Mouse (Mus musculus) heart, postnatal 0 days (tissue): Measurements from ENCODE around the gene Pde2a. TPM values are rescaled to one million over a fixed set of nuclear protein-coding genes. Genes with fewer than 3 reads are reported as not detected.

Experiments used
- ATAC-seq: fragments of 200-750 bp; cut with Nextera tagmentation; 2 replicates; pipeline ENCODE4 v1.8.0; 2017; ENCODE audit warnings: low read depth, moderate number of reproducible peaks, moderate library complexity; ENCODE audit not compliant: insufficient read depth
- DNase-seq: peaks from one replicate; pipeline ENCODE4 v3.0.0-alpha.2; 2016; ENCODE audit warnings: low spot score
- H3K27ac ChIP-seq: fragments of 300-500 bp; sonication (generic); 2 replicates; pipeline ENCODE4 v1.5.1; 2014; ENCODE audit warnings: low read depth, mild to moderate bottlenecking
- H3K27me3 ChIP-seq: fragments of 300-500 bp; sonication (generic); 2 replicates; pipeline ENCODE4 v1.6.1; 2014; ENCODE audit warnings: low read length, mixed read lengths; ENCODE audit not compliant: control insufficient read depth, insufficient read depth
- H3K36me3 ChIP-seq: fragments of 300-500 bp; sonication (generic); replicated peaks from 2 replicates; pipeline ENCODE4 v1.6.1; 2014; ENCODE audit warnings: low read length, mixed read lengths; ENCODE audit not compliant: control insufficient read depth, insufficient read depth
- H3K4me1 ChIP-seq: fragments of 300-500 bp; sonication (generic); 2 replicates; pipeline ENCODE4 v1.6.1; 2014; ENCODE audit warnings: antibody characterized with exemption; ENCODE audit not compliant: control insufficient read depth, insufficient read depth
- H3K4me2 ChIP-seq: fragments of 300-500 bp; sonication (generic); 2 replicates; pipeline ENCODE4 v1.6.1; 2014; ENCODE audit warnings: low read depth, mild to moderate bottlenecking, low read length, moderate library complexity
- H3K4me3 ChIP-seq: fragments of 300-500 bp; sonication (generic); 2 replicates; pipeline ENCODE4 v1.5.1; 2014; ENCODE audit warnings: low read depth, low read length
- H3K9ac ChIP-seq: fragments of 300-500 bp; sonication (generic); replicated peaks from 2 replicates; pipeline ENCODE4 v1.6.1; 2014; ENCODE audit warnings: low read depth, low read length, mixed read lengths
- H3K9me3 ChIP-seq: fragments of 300-500 bp; sonication (generic); replicated peaks from 2 replicates; pipeline ENCODE4 v1.6.1; 2016; ENCODE audit warnings: low read length; ENCODE audit not compliant: control insufficient read depth
- CTCF ChIP-seq: IDR thresholded peaks from 2 replicates; pipeline ENCODE4 v1.5.1; 2016; ENCODE audit warnings: antibody characterized with exemption, control low read depth, low read depth
- EP300 ChIP-seq: IDR thresholded peaks from 2 replicates; pipeline ENCODE4 v1.6.1; 2016; ENCODE audit warnings: antibody characterized with exemption, low read depth
- WGBS: fragments of 180-500 bp; shearing (Covaris S2); extraction: QIAGEN DNeasy Blood & Tissue Kit; methylation state at CpG from one replicate; pipeline ENCODE4 v1.1.7; 2014; 5-methylcytosine and 5-hydroxymethylcytosine counted together
- polyA plus RNA-seq: library from polyadenylated mRNA; unstranded; fragments of >200 nt; fragmentation: Nextera tagmentation; extraction: Ambion mirVana; gene quantifications from 2 replicates; pipeline ENCODE4 v1.2.1, GENCODE M21; 2015
- total RNA-seq: library from RNA; depleted of rRNA; stranded (reverse); fragments of >200 nt; gene quantifications from 2 replicates; pipeline ENCODE4 v1.2.3, GENCODE M21; 2014; ENCODE audit warnings: low replicate concordance

The Pde2a gene
- total and polyA plus RNA-seq, 2 experiments from 2014 or later, result 4.7 to 19.3 TPM

- Histone ChIP-seq H3K27me3 (no peaks in the 10 kb centered on the region), H3K9me3 (no peaks in the 10 kb centered on the region), H3K4me1 (peaks cover 30% of the 10 kb centered on the region), H3K36me3 (peaks cover 40% of the 10 kb centered on the region), H3K4me2 (no peak overlapping the region), H3K27ac (peak overlapping the region; percentile 91), H3K4me3 (no peak overlapping the region), H3K9ac (peak overlapping the region; percentile 12; the same call in 1 of the 2 replicates)
- ATAC-seq (no peak), DNase-seq (no peak)
- TF ChIP-seq CTCF (no peak), EP300 (no peak)
- 12% methylated on average over 4 of the region's 4 CpGs for WGBS
Observed at GRCm38 (mm10) chr7:101393015-101393414, 28.5 kb upstream of the Pde2a start.

- H3K4me2 ChIP-seq, result peak overlapping the region; percentile 50
- DNase-seq (peak; percentile 80), ATAC-seq (peak; percentile 74)
- peaks cover 30% of the 10 kb centered on the region for H3K4me1 ChIP-seq
- H3K9me3 ChIP-seq, result no peaks in the 10 kb centered on the region
- WGBS, result 43% methylated on average over 8 of the region's 8 CpGs
- H3K4me3 ChIP-seq, result peak overlapping the region; percentile 29
- H3K9ac ChIP-seq, result peak overlapping the region; percentile 42
- no peaks in the 10 kb centered on the region for H3K27me3 ChIP-seq
- peak overlapping the region; percentile 91 for H3K27ac ChIP-seq
- H3K36me3 ChIP-seq, result peaks cover 40% of the 10 kb centered on the region
- 0 out of 2 replicates have a peak, but pooled peaks have one; percentile 2 for TF ChIP-seq CTCF
- no peak; the same call in 1 of the 2 replicates for TF ChIP-seq EP300
Observed at GRCm38 (mm10) chr7:101393694-101394504, 27.6 kb upstream of the Pde2a start.

GRCm38 (mm10) chr7:101394569-101394968 lies 26.9 kb upstream of the Pde2a start:
- DNase-seq (no peak), ATAC-seq (no peak)
- Histone ChIP-seq H3K9ac (peak overlapping the region; percentile 42), H3K27me3 (no peaks in the 10 kb centered on the region), H3K36me3 (peaks cover 46% of the 10 kb centered on the region), H3K4me2 (peak overlapping the region; percentile 50), H3K4me1 (peaks cover 30% of the 10 kb centered on the region), H3K27ac (peak overlapping the region; percentile 91), H3K9me3 (no peaks in the 10 kb centered on the region), H3K4me3 (peak overlapping the region; percentile 29)
- TF ChIP-seq CTCF (no peak), EP300 (no peak)
- whole genome bisulfite sequencing, result 83% methylated on average over 3 of the region's 3 CpGs

GRCm38 (mm10) chr7:101395471-101395870 lies 26.0 kb upstream of the Pde2a start:
- H3K9me3 ChIP-seq, result no peaks in the 10 kb centered on the region
- H3K4me1 ChIP-seq, result peaks cover 26% of the 10 kb centered on the region
- H3K27me3 ChIP-seq, result no peaks in the 10 kb centered on the region
- TF ChIP-seq EP300 (no peak), CTCF (no peak)
- DNase-seq, result no peak
- H3K9ac ChIP-seq, result no peak overlapping the region
- no peak overlapping the region for H3K27ac ChIP-seq
- no peak for ATAC-seq
- peak overlapping the region; percentile 29; the same call in 1 of the 2 replicates for H3K4me3 ChIP-seq
- H3K4me2 ChIP-seq, result peak overlapping the region; percentile 50
- 69% methylated on average over 2 of the region's 2 CpGs for WGBS
- peaks cover 46% of the 10 kb centered on the region for H3K36me3 ChIP-seq

GRCm38 (mm10) chr7:101397175-101397574 lies 24.3 kb upstream of the Pde2a start:
- WGBS, result 85% methylated on average over 4 of the region's 4 CpGs
- peaks cover 63% of the 10 kb centered on the region for H3K36me3 ChIP-seq

More at GRCm38 (mm10) chr7:101397175-101397574, 24.3 kb upstream of the Pde2a start:
- H3K9me3 ChIP-seq, result no peaks in the 10 kb centered on the region
- DNase-seq (no peak), ATAC-seq (no peak)
- no peak overlapping the region for H3K9ac ChIP-seq
- H3K27ac ChIP-seq, result no peak overlapping the region
- no peak for TF ChIP-seq CTCF
- TF ChIP-seq EP300, result no peak
- H3K4me3 ChIP-seq, result no peak overlapping the region
- no peak overlapping the region for H3K4me2 ChIP-seq
- peaks cover 14% of the 10 kb centered on the region for H3K4me1 ChIP-seq
- H3K27me3 ChIP-seq, result no peaks in the 10 kb centered on the region
